Comparison of ENCODE assay signal across 17 mouse cellular contexts in the genomic region with DNA sequence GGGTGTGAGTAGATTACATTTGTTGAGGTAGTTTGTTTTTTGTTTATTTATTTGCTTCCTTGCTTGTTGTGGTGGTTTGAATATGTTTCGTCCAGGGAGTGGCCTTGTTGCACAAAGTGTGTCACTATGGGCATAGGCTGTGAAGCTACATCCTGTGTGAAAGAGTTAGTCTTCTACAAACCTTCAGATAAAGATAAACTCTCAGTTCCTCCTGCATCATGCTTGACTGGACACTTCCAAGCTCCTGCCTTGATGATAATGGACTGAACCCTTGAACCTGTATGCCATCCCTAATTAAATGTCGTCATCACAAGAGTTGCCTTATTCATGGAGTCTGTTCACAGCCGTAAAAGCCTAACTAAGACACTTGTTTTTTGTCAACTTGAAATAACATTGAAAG.
"Had no signal": no experiment of that assay in that cellular context is flagged by ENCODE, and none has a peak within 500 bp of the region (broad histone marks: within the 10 kb centered on the region; RNA-seq: fewer than 3 reads in every experiment).

No protein-coding gene starts in this region.

- ATAC-seq: liver, postnatal 0 days; lung, postnatal 0 days; midbrain, embryonic 13.5 days; midbrain, embryonic 15.5 days had no signal

- H3K4me3 ChIP-seq: liver, embryonic 13.5 days; liver, embryonic 15.5 days; lung, embryonic 15.5 days; megakaryocyte, embryonic 14.5 days; midbrain, embryonic 13.5 days; midbrain, embryonic 15.5 days; neural tube, embryonic 12.5 days had no signal

- H3K27ac ChIP-seq: liver, embryonic 13.5 days; liver, embryonic 15.5 days; lung, embryonic 15.5 days; macrophage; midbrain, embryonic 13.5 days; midbrain, embryonic 15.5 days; neural tube, embryonic 12.5 days had no signal

- DNase-seq: liver, embryonic 13.5 days; liver, postnatal 0 days; lung, adult 2 months; lung, postnatal 36 days; retina, postnatal 1 day; right cerebral cortex, adult 18-20 months; thymus, adult 18-20 months; thymus, postnatal 14 days; thymus, postnatal 36 days had no signal
